Mouse (Mus musculus): ENCODE results near the gene Bard1.

DNA sequence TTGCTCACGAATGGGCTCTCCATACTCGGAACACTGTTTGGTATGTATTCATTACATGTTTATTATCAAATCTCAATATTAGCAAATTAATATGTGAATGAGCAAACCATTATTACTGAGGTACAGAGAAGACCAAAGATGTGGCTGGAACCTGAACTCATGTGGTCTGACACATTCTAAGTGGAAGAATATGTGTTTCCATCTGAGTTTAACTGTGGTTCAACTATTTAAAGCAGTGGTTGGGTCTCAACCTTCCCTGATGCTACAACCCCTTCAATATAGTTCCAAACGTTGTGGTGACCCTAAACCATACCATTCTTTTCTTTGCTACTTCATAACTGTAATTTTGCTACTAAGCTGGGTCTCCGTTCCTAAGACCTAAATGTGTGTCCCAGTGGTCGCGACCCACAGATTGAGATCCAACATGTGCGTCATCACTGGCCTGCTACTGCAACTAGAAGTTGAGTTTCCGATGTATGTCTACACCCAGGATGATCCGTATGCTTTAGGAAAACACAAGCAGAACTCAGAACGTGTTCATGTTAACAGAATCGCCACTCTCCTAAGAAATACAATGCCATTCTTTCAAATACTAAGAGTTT is 1.5 kb downstream of the Bard1 start:
- TF ChIP-seq POLR2A (IDR thresholded peaks at IDR 0.05; ENCODE audit: low read depth, low read length) (no peak), CTCF (conservative IDR thresholded peaks at IDR 0.05; ENCODE audit: insufficient read depth, insufficient read length, low read depth, low read length) (no peak)

Data from kidney, adult 2 months (tissue).